Mouse (Mus musculus) CH12.LX (cell line): Measurements from ENCODE around the gene Pigl. TPM values are rescaled to one million over a fixed set of nuclear protein-coding genes. Genes with fewer than 3 reads are reported as not detected.

ENCODE experiments used
- DNase-seq: peaks from one replicate; pipeline ENCODE4 v3.0.0-alpha.2; 2013; ENCODE audit errors: extremely low read depth
- H3K27ac ChIP-seq: 2 replicates; pipeline ENCODE4 v1.5.1; 2012; ENCODE audit warnings: low read depth, mild to moderate bottlenecking, control low read depth, moderate library complexity; ENCODE audit not compliant: insufficient read depth
- H3K27me3 ChIP-seq: replicated peaks from 2 replicates; pipeline ENCODE3; 2012; ENCODE audit warnings: inconsistent platforms
- H3K36me3 ChIP-seq, 2 experiments: replicated peaks in 1 of 2; 2 replicates each; pipeline versions ENCODE3 to v1.6.1; 2012; ENCODE audit warnings: inconsistent platforms in 1 of 2, low read length in 1 of 2, mild to moderate bottlenecking in 1 of 2, mixed read lengths in 1 of 2, moderate library complexity in 1 of 2; ENCODE audit not compliant: control insufficient read depth in 1 of 2, insufficient read depth in 1 of 2
- H3K4me1 ChIP-seq, 2 experiments: 2 replicates each; pipeline ENCODE4 v1.6.1; 2012; ENCODE audit warnings: inconsistent platforms in 1 of 2, moderate library complexity in 1 of 2; ENCODE audit not compliant: insufficient read depth in 2 of 2, control insufficient read depth in 1 of 2
- H3K4me2 ChIP-seq: 2 replicates; pipeline ENCODE4 v1.6.1; 2012; ENCODE audit warnings: low read depth, mild to moderate bottlenecking, control low read depth; ENCODE audit not compliant: poor library complexity, insufficient read depth, severe bottlenecking
- H3K4me3 ChIP-seq, 3 experiments: fragments of 150-350 bp in 1 of 3; sonication (generic) in 1 of 3; replicated peaks in 1 of 3; 2 replicates each; pipeline versions ENCODE3 to v1.5.1; 2011 to 2012; ENCODE audit warnings: low read depth in 2 of 3, low read length in 2 of 3, mild to moderate bottlenecking in 2 of 3, moderate library complexity in 2 of 3, control low read depth in 1 of 3, improper control_type of control experiment in 1 of 3, inconsistent platforms in 1 of 3, mixed read lengths in 1 of 3; ENCODE audit not compliant: poor library complexity in 1 of 3
- H3K79me2 ChIP-seq: replicated peaks from 2 replicates; pipeline ENCODE4 v1.6.1; 2012; ENCODE audit warnings: mild to moderate bottlenecking, moderate library complexity; ENCODE audit not compliant: control insufficient read depth, poor library complexity, insufficient read depth, severe bottlenecking; ENCODE audit errors: extremely low read depth
- H3K9ac ChIP-seq: 2 replicates; pipeline ENCODE4 v1.6.1; 2012; ENCODE audit warnings: low read depth, mild to moderate bottlenecking, control low read depth, moderate library complexity; ENCODE audit not compliant: insufficient read depth
- H3K9me3 ChIP-seq: replicated peaks from 2 replicates; pipeline ENCODE3; 2012; ENCODE audit warnings: low read length, inconsistent platforms, mixed read lengths
- BHLHE40 ChIP-seq: IDR thresholded peaks from 2 replicates; pipeline ENCODE4 v1.6.1; 2011; ENCODE audit warnings: mild to moderate bottlenecking, low read depth, low read length, improper control_type of control experiment
- CHD2 ChIP-seq: IDR thresholded peaks from 2 replicates; pipeline ENCODE4 v1.6.1; 2011; ENCODE audit warnings: low read length, improper control_type of control experiment
- CTCF ChIP-seq, 2 experiments: IDR thresholded peaks in 1 of 2; conservative IDR thresholded peaks in 1 of 2; 2 replicates each; pipeline ENCODE4 v1.5.1; 2011 to 2012; ENCODE audit warnings: low read depth in 2 of 2, low read length in 2 of 2, improper control_type of control experiment in 1 of 2, inconsistent platforms in 1 of 2, mild to moderate bottlenecking in 1 of 2, moderate library complexity in 1 of 2
- JUND ChIP-seq: conservative IDR thresholded peaks from 2 replicates; pipeline ENCODE4 v1.6.1; 2011; ENCODE audit warnings: low read depth, low read length, improper control_type of control experiment
- MEF2A ChIP-seq: IDR thresholded peaks from 2 replicates; pipeline ENCODE4 v1.6.1; 2014; ENCODE audit warnings: low read depth, mild to moderate bottlenecking, inconsistent platforms, low read length, improper control_type of control experiment, borderline replicate concordance
- MXI1 ChIP-seq: IDR thresholded peaks from 2 replicates; pipeline ENCODE4 v1.6.1; 2011; ENCODE audit warnings: mild to moderate bottlenecking, low read depth, low read length, improper control_type of control experiment
- MYC ChIP-seq: IDR thresholded peaks from 2 replicates; pipeline ENCODE4 v1.6.1; 2011; ENCODE audit warnings: low read depth, mild to moderate bottlenecking, improper control_type of control experiment, low read length
- NRF1 ChIP-seq: IDR thresholded peaks from 2 replicates; pipeline ENCODE4 v1.6.1; 2014; ENCODE audit warnings: low read depth, mild to moderate bottlenecking, inconsistent platforms, low read length, improper control_type of control experiment, moderate library complexity
- PAX5 ChIP-seq: IDR thresholded peaks from 2 replicates; pipeline ENCODE4 v1.6.1; 2012; ENCODE audit warnings: low read length, inconsistent platforms, mixed read lengths
- SMC3 ChIP-seq: IDR thresholded peaks from 2 replicates; pipeline ENCODE4 v1.6.1; 2011; ENCODE audit warnings: low read depth, low read length, improper control_type of control experiment
- UBTF ChIP-seq: IDR thresholded peaks from 2 replicates; pipeline ENCODE4 v1.6.1; 2012; ENCODE audit warnings: low read depth, mild to moderate bottlenecking, inconsistent platforms, low read length, improper control_type of control experiment, moderate library complexity
- USF1 ChIP-seq: IDR thresholded peaks from 2 replicates; pipeline ENCODE4 v1.6.1; 2014; ENCODE audit warnings: low read depth, mild to moderate bottlenecking, inconsistent platforms, low read length, improper control_type of control experiment
- ZC3H11A ChIP-seq: IDR thresholded peaks from 2 replicates; pipeline ENCODE4 v1.6.1; 2012; ENCODE audit warnings: low read depth, mild to moderate bottlenecking, inconsistent platforms, low read length, improper control_type of control experiment
- dilution Hi-C: fragments of 300-500 bp; cut with MboI; formaldehyde crosslinking; loops from 2 replicates; pipeline ENCODE4 v1.14.3; 2020; ENCODE audit warnings: low sequenced_read_pairs; ENCODE audit not compliant: extremely low pct_unique_long_range_greater_than_20kb, extremely low pct_ligation_motif_present
- in situ Hi-C: fragments of 300-500 bp; cut with MboI; formaldehyde crosslinking; loops from 3 replicates; pipeline ENCODE4 v1.14.3; 2019; ENCODE audit warnings: low sequenced_read_pairs, low pct_ligation_motif_present, low pct_unique_long_range_greater_than_20kb, mixed read lengths
- polyA plus RNA-seq: library from polyadenylated mRNA; unstranded; fragments of >175 nt; gene quantifications from 2 replicates; pipeline ENCODE4 v1.2.1, GENCODE M21; 2012; ENCODE audit warnings: low read depth; ENCODE audit not compliant: insufficient read length
- total RNA-seq, 2 experiments: library from RNA; depleted of rRNA; stranded (reverse); fragments of 300-350 nt in 1 of 2; fragments of >200 nt in 1 of 2; gene quantifications; 2 replicates each; pipeline ENCODE4 v1.2.3; 2012 to 2014

Pigl gene
- total and polyA plus RNA-seq, 3 experiments, result 4.4 to 9.1 (median 5.6) TPM

DNA sequence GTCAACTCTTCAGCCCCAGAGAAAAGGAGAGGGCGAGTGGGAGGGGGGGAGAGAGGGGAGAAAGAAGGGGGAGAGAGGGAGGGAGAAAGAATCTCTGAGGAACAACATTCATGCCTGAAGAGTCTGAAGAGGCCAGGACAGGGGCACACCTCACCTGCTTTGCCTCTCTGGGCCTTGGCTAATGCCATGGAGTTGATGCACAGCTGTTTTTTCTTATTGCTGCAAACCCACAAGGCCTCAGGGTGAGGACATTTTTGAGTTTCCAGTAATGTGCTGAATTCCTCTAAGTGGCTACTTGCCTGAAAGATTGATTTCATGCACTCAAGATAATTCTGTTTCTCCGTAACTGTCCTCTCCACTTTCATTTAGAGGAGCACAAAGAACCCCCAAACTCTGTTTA lies 99.9 kb downstream of the Pigl start:
- Histone ChIP-seq H3K9ac (no peak overlapping the region), H3K9me3 (peaks cover 4% of the 10 kb centered on the region), H3K4me3 (no peak overlapping the region), H3K79me2 (peaks cover 19% of the 10 kb centered on the region), H3K4me2 (no peak overlapping the region), H3K36me3 (peaks cover 13 to 24% of the 10 kb centered on the region in 2 experiments), H3K27ac (no peak overlapping the region), H3K27me3 (no peaks in the 10 kb centered on the region), H3K4me1 (peaks cover 7 to 48% of the 10 kb centered on the region in 2 experiments)
- DNase-seq, result no peak
- TF ChIP-seq MYC (no peak), BHLHE40 (no peak), NRF1 (no peak), USF1 (no peak), CHD2 (no peak), MEF2A (no peak), MXI1 (no peak), UBTF (no peak), PAX5 (no peak), SMC3 (no peak), CTCF (conservative IDR thresholded peaks at IDR 0.05 in 1 of 2, IDR thresholded peaks at IDR 0.05 in 1 of 2; ENCODE audit: low read depth in 2 of 2, low read length in 2 of 2) (no peak), ZC3H11A (no peak)
- in situ Hi-C loops, result no loop called here
- dilution Hi-C loops, result no loop called here

DNA sequence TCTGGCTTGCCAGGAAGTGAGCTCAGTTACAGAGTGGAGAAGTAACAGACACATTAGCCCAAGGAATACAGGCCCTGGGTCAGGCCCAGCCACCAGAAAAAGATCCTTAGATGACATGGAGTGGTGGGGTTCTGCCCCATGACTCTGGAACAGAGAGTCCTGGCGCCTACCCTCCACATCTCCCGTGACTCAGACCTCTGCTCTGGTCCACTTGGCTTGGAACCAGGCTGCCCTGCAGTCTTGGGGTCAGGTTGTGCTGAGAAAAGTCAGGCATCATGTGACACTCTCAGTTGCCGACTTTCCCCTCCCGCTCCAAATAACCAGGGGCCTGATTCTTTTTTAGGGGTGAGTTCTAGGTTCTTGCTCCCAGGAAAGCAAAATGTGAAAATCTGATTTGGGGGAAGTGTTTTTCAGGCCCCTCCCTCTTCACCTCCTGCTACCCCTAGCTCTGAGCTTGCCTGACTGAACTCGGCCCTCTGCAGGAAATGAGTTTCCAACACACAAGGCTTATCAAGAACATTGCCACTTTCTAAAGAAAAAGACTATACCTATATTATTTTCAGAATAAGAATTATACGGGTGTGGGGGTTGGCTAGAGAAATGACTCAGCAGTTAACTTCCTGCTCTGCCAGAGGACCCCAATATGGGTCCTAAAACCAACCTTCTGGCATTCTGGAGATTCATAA lies 100.8 kb downstream of the Pigl start:
- Histone ChIP-seq H3K4me3 (no peak overlapping the region), H3K79me2 (peaks cover 10% of the 10 kb centered on the region)

More for the DNA sequence above, 100.8 kb downstream of the Pigl start:
- Histone ChIP-seq H3K4me1 (peaks cover 10 to 45% of the 10 kb centered on the region in 2 experiments), H3K9ac (no peak overlapping the region), H3K27me3 (no peaks in the 10 kb centered on the region), H3K36me3 (peaks cover 3 to 14% of the 10 kb centered on the region in 2 experiments), H3K27ac (no peak overlapping the region), H3K4me2 (no peak overlapping the region), H3K9me3 (peaks cover 4% of the 10 kb centered on the region)
- no peak for DNase-seq
- TF ChIP-seq NRF1, result no peak
- no peak for TF ChIP-seq MYC
- TF ChIP-seq CTCF (conservative IDR thresholded peaks at IDR 0.05 in 1 of 2, IDR thresholded peaks at IDR 0.05 in 1 of 2; ENCODE audit: low read depth in 2 of 2, low read length in 2 of 2), result no peak
- no peak for TF ChIP-seq JUND
- TF ChIP-seq CHD2, result no peak
- dilution Hi-C loops (no loop called here), in situ Hi-C loops (no loop called here)
